Mouse (Mus musculus): ENCODE measurements at regions not wholly inside any gene's neighbourhood (a gene's known extent, or its start where the extent isn't known, plus 50 kb on each side); places are given as distances from the start of the nearest gene placed in this dataset.

DNA sequence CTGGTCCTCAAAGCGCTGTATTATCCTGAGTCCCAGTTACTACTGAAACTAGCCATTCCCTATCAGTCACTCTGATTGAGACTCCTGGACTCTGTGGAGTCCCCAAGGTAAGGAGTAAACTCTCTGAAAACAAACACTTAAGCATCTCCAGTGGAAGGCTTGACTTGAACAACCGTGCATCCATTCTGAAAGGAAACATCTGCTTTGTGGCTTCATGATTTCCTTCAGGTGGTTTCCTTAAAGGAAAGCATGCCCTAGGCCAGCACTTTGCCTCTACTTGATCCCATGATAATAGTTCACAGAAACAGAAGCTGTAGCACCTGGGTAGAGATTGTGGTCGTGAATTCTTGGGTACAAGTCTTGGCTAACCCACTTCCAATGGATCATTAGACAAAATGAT is 235.0 kb upstream of the Adra1b start:
- Histone ChIP-seq H3K9ac (replicated peaks) (no peak overlapping the region), H3K4me1 (ENCODE audit: insufficient read depth) (no peaks in the 10 kb centered on the region), H3K4me3 (ENCODE audit: low read depth, low read length) (no peak overlapping the region), H3K4me2 (ENCODE audit: low read depth, low read length) (no peak overlapping the region), H3K27me3 (ENCODE audit: insufficient read depth, low read length) (no peaks in the 10 kb centered on the region), H3K9me3 (ENCODE audit: low read length) (no peaks in the 10 kb centered on the region), H3K27ac (ENCODE audit: low read depth) (no peak overlapping the region), H3K36me3 (replicated peaks; ENCODE audit: insufficient read depth, low read length) (no peaks in the 10 kb centered on the region)
- no peak for ATAC-seq
- WGBS (ENCODE audit: insufficient replicate concordance): 38% methylated on average over 3 of the region's 3 CpGs
- no peak for TF ChIP-seq CTCF (IDR thresholded peaks at IDR 0.05; ENCODE audit: low read depth)
- no peak for TF ChIP-seq EP300 (IDR thresholded peaks at IDR 0.05; ENCODE audit: low read depth)
- DNase-seq: no peak

DNA sequence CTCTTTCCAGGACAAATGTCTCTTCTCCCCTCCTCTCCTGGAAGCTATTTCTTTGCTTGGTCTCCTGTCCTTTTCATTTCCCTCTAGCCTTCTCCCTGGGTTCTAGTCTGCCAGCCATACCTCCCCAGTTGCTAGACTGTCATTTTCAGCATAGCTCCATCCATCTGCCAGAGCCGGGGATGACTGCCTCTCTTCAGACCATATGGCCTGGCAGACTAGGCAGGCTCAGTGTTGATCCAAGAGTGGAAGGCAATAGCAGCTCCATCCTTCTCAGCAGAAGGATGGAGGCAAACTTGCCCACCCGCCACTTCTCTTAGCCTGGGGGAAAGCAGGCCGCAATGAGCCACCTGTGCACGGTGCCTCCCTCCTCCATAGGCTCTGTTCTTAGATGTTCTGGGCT is 242.0 kb upstream of the Adra1b start:
- H3K27me3 ChIP-seq (ENCODE audit: insufficient read depth, low read length): no peaks in the 10 kb centered on the region
- TF ChIP-seq CTCF (IDR thresholded peaks at IDR 0.05; ENCODE audit: low read depth): no peak
- TF ChIP-seq EP300 (IDR thresholded peaks at IDR 0.05; ENCODE audit: low read depth): no peak
- no peak overlapping the region for H3K4me3 ChIP-seq (ENCODE audit: low read depth, low read length)
- no peak overlapping the region for H3K9ac ChIP-seq (replicated peaks)
- no peak for DNase-seq
- WGBS (ENCODE audit: insufficient replicate concordance): 60% methylated on average over 4 of the region's 4 CpGs
- H3K27ac ChIP-seq (ENCODE audit: low read depth): no peak overlapping the region
- no peaks in the 10 kb centered on the region for H3K36me3 ChIP-seq (replicated peaks; ENCODE audit: insufficient read depth, low read length)
- H3K4me1 ChIP-seq (ENCODE audit: insufficient read depth): no peaks in the 10 kb centered on the region
- no peaks in the 10 kb centered on the region for H3K9me3 ChIP-seq (ENCODE audit: low read length)
- no peak overlapping the region for H3K4me2 ChIP-seq (ENCODE audit: low read depth, low read length)
- no peak for ATAC-seq

DNA sequence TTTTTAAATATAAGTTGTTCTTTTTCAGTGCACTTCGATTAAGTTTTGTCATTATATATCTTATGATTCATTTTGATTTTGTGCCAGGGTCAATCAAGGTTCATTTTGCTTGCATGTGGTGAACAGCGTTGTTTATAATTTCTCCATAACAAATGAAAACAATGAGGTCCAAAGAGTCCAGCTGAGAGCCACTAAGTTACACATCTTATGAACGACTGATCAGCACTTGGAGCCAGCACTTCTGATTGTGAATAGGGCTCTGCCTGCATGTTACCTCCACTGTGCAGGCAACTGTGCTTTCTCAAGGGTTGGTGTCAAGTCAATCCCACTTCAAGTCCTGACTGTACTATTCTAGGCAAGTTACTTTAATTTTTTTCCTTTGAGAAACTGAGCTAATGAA is 243.5 kb upstream of the Adra1b start:
- H3K4me3 ChIP-seq (ENCODE audit: low read depth, low read length): no peak overlapping the region
- DNase-seq: no peak
- 73% methylated on average over 3 of the region's 3 CpGs for WGBS (ENCODE audit: insufficient replicate concordance)

DNA sequence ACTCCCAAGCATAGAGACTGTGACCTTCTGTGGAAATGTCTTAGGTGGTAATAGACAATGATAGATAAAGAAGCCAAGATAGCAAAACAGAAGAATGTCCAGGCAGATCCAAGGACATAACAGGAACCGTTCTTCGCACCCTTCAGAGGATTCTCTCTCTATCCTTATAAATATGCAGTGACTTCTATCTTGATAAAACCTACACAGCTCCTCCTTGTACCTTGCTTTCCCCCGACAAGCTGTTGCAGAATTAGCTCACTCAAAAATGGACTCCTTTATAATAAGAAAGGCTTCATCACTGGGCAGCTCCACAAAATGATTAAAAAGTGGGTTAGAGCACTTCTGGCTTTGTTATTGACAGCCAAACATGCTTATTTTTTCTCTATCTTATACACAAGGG is 245.4 kb upstream of the Adra1b start:
- H3K27ac ChIP-seq (ENCODE audit: low read depth): no peak overlapping the region
- no peak for ATAC-seq
- no peak for DNase-seq
- H3K4me2 ChIP-seq (ENCODE audit: low read depth, low read length): no peak overlapping the region
- H3K27me3 ChIP-seq (ENCODE audit: insufficient read depth, low read length): no peaks in the 10 kb centered on the region
- H3K9ac ChIP-seq (replicated peaks): no peak overlapping the region
- WGBS (ENCODE audit: insufficient replicate concordance): 84% methylated on average over 3 of the region's 3 CpGs
- no peaks in the 10 kb centered on the region for H3K9me3 ChIP-seq (ENCODE audit: low read length)
- no peak overlapping the region for H3K4me3 ChIP-seq (ENCODE audit: low read depth, low read length)
- H3K4me1 ChIP-seq (ENCODE audit: insufficient read depth): no peaks in the 10 kb centered on the region
- TF ChIP-seq EP300 (IDR thresholded peaks at IDR 0.05; ENCODE audit: low read depth): no peak
- TF ChIP-seq CTCF (IDR thresholded peaks at IDR 0.05; ENCODE audit: low read depth): no peak
- H3K36me3 ChIP-seq (replicated peaks; ENCODE audit: insufficient read depth, low read length): no peaks in the 10 kb centered on the region

More for the DNA sequence above, 243.5 kb upstream of the Adra1b start:
- Histone ChIP-seq H3K27ac (ENCODE audit: low read depth) (no peak overlapping the region), H3K4me2 (ENCODE audit: low read depth, low read length) (no peak overlapping the region), H3K27me3 (ENCODE audit: insufficient read depth, low read length) (no peaks in the 10 kb centered on the region), H3K9ac (replicated peaks) (no peak overlapping the region), H3K36me3 (replicated peaks; ENCODE audit: insufficient read depth, low read length) (no peaks in the 10 kb centered on the region), H3K9me3 (ENCODE audit: low read length) (no peaks in the 10 kb centered on the region), H3K4me1 (ENCODE audit: insufficient read depth) (no peaks in the 10 kb centered on the region)
- TF ChIP-seq EP300 (IDR thresholded peaks at IDR 0.05; ENCODE audit: low read depth) (no peak), CTCF (IDR thresholded peaks at IDR 0.05; ENCODE audit: low read depth) (no peak)
- no peak for ATAC-seq

DNA sequence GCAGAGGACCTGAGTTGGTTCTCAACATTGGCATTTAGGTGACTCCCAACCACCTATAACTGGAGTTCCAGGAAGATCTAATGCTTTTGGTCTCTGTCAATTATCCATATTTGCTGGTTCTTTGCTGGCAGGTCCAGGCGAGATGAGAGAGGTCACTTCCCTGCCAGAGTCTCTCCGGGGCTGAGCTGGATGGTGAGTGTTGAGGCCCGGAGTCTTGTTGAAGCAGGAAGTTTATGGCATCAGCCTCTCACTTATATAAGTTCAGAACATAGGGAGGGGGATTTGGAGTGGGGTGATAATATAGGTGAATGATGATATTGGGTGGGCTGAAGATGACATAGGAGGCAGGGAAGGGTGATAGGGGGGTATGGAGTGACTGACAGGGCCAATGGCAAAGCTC is 246.3 kb upstream of the Il12b start:
- no peak for DNase-seq
- TF ChIP-seq CTCF (IDR thresholded peaks at IDR 0.05; ENCODE audit: low read depth) (no peak), EP300 (IDR thresholded peaks at IDR 0.05; ENCODE audit: low read depth) (no peak)
- Histone ChIP-seq H3K36me3 (replicated peaks; ENCODE audit: insufficient read depth, low read length) (no peaks in the 10 kb centered on the region), H3K4me1 (ENCODE audit: insufficient read depth) (peaks cover 6% of the 10 kb centered on the region; the same call in 1 of the 2 replicates), H3K27ac (ENCODE audit: low read depth) (no peak overlapping the region), H3K4me3 (ENCODE audit: low read depth, low read length) (no peak overlapping the region), H3K4me2 (ENCODE audit: low read depth, low read length) (no peak overlapping the region), H3K9ac (replicated peaks) (no peak overlapping the region), H3K27me3 (ENCODE audit: insufficient read depth, low read length) (no peaks in the 10 kb centered on the region), H3K9me3 (ENCODE audit: low read length) (no peaks in the 10 kb centered on the region)
- WGBS (ENCODE audit: insufficient replicate concordance): 75% methylated on average over 3 of the region's 3 CpGs
- ATAC-seq: no peak

DNA sequence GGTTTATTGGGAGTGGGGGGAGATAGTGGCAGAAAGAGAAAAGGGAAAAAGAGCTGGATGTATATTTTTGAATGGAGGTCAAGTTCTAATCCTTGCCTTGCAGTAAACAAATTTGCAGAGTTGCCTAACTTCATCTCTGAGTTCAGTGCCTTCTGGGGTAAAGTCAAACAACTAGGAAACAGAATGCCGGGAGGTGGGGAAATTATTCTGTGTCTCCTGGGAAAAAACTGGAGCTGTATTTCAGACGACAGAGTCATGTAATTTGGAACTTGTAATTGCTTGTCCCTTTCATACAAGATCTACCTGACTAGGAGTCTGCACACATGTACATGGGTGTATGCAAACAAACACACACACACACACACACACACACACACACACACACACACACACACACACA is 244.3 kb upstream of the Il12b start:
- Histone ChIP-seq H3K9ac (replicated peaks) (no peak overlapping the region), H3K27me3 (ENCODE audit: insufficient read depth, low read length) (no peaks in the 10 kb centered on the region), H3K4me2 (ENCODE audit: low read depth, low read length) (no peak overlapping the region), H3K36me3 (replicated peaks; ENCODE audit: insufficient read depth, low read length) (no peaks in the 10 kb centered on the region), H3K4me3 (ENCODE audit: low read depth, low read length) (no peak overlapping the region), H3K9me3 (ENCODE audit: low read length) (no peaks in the 10 kb centered on the region), H3K27ac (ENCODE audit: low read depth) (no peak overlapping the region), H3K4me1 (ENCODE audit: insufficient read depth) (peaks cover 6% of the 10 kb centered on the region; the same call in 1 of the 2 replicates)
- whole genome bisulfite sequencing (ENCODE audit: insufficient replicate concordance): 49% methylated on average over 2 of the region's 2 CpGs
- no peak for TF ChIP-seq EP300 (IDR thresholded peaks at IDR 0.05; ENCODE audit: low read depth)
- no peak for TF ChIP-seq CTCF (IDR thresholded peaks at IDR 0.05; ENCODE audit: low read depth)
- no peak for DNase-seq
- no peak for ATAC-seq

DNA sequence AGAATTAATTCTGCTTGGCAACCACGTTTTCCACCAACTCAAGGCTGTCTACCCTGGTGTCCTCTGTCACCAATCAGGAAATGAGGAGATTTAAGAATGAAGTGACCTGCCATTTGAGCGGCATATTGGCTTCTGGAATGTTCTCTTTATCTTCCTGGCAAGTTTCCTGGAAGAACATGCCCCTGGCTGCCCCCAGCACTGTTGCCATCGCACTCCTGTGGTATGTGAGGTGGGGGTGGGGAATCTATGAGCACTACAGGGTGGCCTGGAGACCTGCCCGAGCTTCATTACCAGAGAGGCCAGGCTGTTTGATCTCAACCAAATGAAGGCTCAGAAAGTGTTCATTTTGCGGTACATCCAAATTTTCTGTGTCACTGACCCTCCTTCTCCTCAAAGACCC is 243.8 kb upstream of the Il12b start:
- Histone ChIP-seq H3K9me3 (ENCODE audit: low read length) (no peaks in the 10 kb centered on the region), H3K4me2 (ENCODE audit: low read depth, low read length) (no peak overlapping the region), H3K4me1 (ENCODE audit: insufficient read depth) (peaks cover 6% of the 10 kb centered on the region; the same call in 1 of the 2 replicates), H3K36me3 (replicated peaks; ENCODE audit: insufficient read depth, low read length) (no peaks in the 10 kb centered on the region), H3K4me3 (ENCODE audit: low read depth, low read length) (no peak overlapping the region), H3K27me3 (ENCODE audit: insufficient read depth, low read length) (no peaks in the 10 kb centered on the region), H3K27ac (ENCODE audit: low read depth) (no peak overlapping the region), H3K9ac (replicated peaks) (no peak overlapping the region)
- ATAC-seq (no peak), DNase-seq (no peak)
- WGBS (ENCODE audit: insufficient replicate concordance): 47% methylated on average over 5 of the region's 5 CpGs
- no peak for TF ChIP-seq EP300 (IDR thresholded peaks at IDR 0.05; ENCODE audit: low read depth)
- no peak for TF ChIP-seq CTCF (IDR thresholded peaks at IDR 0.05; ENCODE audit: low read depth)

Measured in liver, postnatal 0 days (tissue).